Mouse (Mus musculus): ENCODE results near the gene Ccr4.

DNA sequence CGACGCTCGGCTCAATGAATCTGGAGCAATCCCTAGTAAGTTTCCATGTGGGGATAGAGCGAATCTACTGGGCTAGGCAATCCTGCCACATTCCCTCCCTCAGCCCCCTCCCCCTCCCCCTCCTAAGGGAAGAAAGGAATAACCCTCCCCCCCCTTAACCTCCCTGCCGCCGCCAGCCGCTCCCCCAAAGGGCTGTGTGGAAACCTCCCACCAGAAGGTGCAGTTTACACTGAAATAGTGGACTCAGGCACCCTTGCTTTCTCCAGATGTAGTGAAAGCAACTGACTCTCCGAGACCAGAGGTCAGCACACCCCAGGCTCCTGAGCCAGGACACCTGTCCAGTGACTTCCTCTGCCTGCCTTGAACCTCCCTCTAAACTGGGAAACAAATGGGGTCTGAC lies 21.9 kb upstream of the Ccr4 start:
- TF ChIP-seq POLR2A (IDR thresholded peaks at IDR 0.05; ENCODE audit: control insufficient read depth, extremely low read depth, insufficient read depth, low read length, poor library complexity) (no peak), CTCF (IDR thresholded peaks at IDR 0.05; ENCODE audit: borderline replicate concordance, control insufficient read depth, extremely low read depth, insufficient read depth, low read length, poor library complexity) (no peak)
